Mouse (Mus musculus): Measurements from ENCODE around the gene L3hypdh. TPM values are rescaled to one million over a fixed set of nuclear protein-coding genes. Genes with fewer than 3 reads are reported as not detected.
"Not testable (repeated sequence)": the region's sequence is repeated elsewhere in the genome, so short reads cannot be mapped to it uniquely, and the experiment has no call there.

Gene L3hypdh
- total RNA-seq, 4 experiments from 2014 or later, result 2.2 to 4.5 (median 3.2) TPM

DNA sequence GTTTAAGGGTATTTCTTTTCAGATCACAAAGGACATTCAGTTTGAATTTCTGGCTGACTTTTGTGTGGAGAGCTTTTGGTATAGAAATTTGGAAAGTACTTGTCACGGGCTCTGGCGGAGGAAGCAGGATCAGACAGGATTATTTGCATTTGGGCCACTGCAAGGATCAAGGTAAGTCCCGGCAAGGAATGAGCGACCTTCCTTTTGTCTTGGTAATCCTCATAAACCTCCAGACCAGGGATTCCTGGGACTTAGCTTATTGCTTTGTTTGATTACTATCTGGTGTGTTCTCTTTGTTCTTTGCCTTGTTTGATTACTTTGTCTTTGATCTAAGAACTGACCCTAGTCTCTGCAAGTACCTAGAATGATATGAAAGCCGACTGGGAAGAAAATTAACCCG, 31.4 kb downstream of the L3hypdh start:
- no peak for DNase-seq (ENCODE audit: low spot score in 2 of 2)

DNA sequence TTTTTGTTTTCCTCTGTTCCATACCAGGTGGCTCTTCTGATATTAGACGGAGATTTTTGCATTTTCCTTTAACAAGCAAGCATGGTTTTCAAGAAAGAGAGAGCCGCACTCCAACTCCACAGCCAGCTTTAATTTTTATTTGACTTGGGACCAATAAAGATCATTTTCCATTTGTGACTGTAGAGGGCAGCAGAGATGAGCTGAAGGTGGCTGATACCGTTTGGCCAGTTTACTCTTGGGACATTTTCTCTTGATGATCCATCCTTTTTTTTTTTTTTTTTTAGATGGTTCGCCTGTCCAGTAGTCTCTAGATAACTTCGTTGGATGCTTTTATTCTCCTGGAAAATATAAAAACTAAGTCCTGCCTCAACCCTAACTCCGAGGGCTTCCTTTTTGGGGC, 31.9 kb downstream of the L3hypdh start:
- no peak for DNase-seq (ENCODE audit: low spot score in 2 of 2)

DNA sequence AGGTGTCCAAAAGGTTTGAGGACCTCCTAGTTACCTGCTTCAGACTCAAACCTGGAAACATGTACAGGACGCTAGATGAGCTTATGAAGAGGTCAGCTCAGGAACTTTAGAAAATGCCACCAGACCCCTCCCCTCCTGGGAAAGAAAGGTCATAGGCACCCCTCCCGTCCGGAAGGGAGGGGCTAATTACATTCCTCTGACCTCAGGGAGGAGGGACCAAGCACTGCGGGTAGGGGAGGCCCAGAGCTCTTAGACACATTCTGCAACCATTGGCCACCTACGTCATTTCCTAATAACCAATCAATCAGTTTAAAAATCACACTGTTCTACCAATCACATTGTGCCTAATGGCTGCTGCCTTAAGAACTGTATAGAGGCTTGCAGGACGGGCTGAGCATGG, 32.7 kb downstream of the L3hypdh start:
- no peak for DNase-seq (ENCODE audit: low spot score in 2 of 2)

DNA sequence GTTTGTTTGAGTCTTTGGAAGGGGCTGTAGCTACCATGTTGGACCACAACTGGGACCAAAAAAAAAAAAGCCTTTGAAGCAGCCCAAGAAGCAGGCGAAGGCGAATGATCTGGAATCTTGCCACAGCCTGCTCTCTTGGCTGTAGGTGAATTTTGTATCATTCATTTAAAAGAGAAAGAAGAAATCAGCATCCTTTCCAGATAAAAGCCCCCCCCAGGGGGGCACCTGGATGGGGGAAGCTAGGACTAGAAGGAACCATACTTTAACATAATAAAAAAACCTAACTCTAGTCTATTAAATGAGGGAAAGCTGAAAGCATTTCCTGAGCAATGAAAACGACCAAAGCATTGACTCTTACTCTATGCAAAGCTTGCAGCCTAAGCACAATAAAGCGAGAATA, 34.4 kb downstream of the L3hypdh start:
- no peak for DNase-seq (ENCODE audit: low spot score in 2 of 2)

DNA sequence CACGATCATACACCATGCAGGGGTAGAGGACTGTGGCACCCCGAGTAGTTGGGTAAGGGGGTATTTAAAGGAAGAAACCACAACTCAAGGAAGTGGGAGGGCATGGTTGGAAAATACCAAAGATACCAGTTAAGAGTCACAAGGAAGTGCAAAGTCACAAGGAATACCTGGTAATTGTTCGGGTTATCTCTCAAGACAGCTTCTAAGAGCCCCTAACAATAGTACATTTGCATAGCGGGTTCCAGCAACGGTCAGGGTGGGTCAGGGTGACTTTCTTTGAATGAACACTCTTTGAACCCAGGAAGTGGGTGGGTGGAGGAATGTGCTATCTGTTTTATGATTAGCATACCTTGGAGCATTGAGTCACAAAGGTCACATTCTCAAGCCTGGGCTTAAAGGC, 35.1 kb downstream of the L3hypdh start:
- not testable (repeated sequence) for DNase-seq (ENCODE audit: low spot score in 2 of 2)

DNA sequence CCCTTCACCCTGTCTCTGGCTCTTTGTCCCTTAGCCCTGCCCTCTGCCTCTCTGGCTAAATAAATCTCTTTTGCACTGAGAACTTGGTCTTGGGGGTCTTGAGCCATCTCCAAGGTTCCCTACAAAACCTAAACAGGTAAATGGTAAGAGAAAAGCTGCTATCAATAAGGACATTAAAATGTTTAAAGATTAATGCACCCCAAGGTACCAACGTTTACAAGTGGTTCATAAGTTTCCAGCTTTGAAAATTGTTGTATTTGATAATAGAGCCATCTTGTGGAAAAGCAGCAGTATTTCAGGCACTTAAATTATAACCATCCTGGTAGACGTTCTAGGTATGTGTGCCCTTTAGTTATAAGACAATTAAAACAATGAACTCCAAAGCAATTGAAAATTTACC, 37.7 kb downstream of the L3hypdh start:
- no peak for DNase-seq (ENCODE audit: low spot score in 2 of 2)

DNA sequence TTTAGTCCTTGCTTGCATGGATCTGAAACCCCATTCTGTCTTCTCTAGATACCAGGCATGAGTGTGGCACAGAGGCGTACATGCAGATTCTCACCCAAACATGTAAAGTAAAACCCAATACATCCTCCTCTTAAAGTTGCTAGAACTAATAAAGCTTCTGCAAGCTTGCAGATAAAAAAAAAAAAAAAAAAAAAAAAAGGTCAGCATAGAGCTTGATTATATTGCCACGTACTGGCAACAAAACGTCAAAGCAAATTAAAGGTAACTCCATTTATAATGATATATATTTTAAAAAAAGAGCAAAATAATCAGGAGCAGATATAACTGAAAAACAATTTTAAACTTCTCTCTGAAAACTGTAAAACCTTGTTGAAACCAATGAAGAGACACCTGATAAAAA, 44.0 kb downstream of the L3hypdh start:
- DNase-seq (ENCODE audit: low spot score in 2 of 2), result no peak

DNA sequence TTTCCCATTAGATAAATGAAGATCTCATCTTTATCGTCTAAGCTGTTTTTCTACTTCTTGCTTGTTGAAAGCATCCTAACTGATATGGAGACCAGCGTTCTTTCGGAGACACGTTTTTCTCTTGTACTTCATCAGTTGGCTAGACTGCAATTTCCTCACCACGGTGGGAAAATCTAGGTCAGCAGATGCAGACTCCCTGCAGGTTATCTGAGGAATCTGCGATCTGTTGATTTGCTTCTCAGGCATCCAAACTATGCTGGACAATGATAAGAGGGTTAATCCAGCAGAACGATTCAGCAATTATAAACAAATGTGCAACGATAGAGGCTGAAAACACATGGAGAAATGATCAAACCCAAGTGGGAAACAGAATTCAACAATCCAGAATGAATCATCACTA, 45.7 kb downstream of the L3hypdh start:
- DNase-seq (ENCODE audit: low spot score in 2 of 2), result no peak

DNA sequence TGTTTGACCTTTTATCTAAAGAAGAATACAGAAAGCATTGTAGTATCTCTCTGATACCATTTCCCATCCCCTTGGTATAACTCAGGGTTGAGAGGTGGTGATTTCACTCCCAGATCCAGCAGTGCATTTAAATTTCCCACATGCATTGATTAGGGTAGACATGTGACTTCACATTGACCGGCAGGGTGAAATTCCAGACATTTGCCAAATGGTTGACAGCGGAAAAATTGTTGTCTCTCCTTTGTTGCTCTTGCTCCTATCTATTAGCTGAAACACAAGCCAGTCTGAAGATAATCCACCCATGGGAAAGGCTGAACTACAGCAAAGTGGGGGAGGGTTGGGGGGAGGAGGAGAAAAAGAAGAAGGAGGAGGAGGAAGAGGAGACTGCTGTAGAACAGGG, 46.4 kb downstream of the L3hypdh start:
- no peak for DNase-seq (ENCODE audit: low spot score in 2 of 2)

DNA sequence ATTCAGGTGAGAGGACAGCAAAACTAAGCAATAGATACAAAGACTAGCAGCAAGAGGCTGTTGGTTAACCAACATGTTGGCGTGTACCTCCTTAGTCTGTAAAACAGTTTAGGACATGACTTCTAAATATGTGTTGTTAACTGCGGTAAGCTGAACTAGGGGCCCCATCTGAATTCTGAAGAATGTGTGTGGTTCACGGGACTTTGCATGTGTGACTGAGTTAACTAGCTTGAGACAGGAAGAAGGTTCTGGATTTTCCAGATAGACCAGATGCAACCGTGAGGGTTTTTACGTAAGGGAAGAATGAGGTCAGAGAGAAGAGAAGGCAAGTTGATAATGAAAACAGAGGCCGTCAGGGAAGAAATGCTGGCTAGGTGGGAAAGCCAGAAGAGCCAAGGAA, 48.2 kb downstream of the L3hypdh start:
- no peak for DNase-seq (ENCODE audit: low spot score in 2 of 2)

DNA sequence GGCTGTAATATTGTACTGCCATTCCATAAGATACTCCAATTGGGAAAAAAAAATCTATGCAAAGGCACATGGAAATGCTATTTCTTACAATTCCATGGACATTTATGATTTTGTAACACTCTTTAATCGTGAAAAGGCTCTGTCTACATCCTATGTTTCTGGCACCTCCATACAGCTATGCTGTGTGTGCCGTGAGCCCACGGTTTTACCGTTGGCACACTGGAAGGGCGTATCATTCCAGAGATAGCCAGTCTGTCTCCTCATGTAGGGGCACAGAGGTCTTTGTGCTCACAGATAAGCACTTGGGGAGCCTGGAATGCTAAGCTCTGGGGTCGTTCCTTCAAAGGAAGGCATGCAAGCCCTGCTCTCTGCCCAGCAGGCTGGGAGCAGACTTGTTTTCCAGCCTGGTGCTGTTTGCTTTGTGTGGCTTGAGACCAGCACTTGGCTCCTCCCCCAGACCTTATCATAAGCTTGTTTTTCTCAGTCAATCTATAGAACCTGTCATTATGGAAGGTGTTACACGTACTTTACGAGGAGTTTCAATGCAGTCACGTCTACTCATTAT, 49.1 kb downstream of the L3hypdh start:
- DNase-seq (ENCODE audit: low spot score in 2 of 2), result no peak

DNA sequence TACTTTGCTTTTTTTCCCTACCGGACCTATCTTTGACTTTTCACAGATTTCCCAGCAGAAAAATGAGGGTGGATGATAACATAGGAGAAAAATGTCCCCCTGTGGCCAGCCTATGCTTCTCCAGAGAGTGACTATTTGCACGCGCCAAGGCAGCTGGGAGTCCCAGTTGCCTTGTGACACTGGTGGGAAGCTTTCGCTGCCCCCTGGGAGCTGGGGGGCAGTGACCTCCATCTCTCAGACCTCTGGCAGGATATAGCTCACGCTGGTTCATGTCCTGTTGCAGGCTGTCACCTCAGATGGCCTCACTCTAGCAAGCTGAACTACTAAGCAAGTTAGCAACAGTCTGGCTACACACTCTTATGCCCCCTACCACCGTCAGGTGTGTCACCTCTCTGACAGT, 53.4 kb downstream of the L3hypdh start:
- DNase-seq (ENCODE audit: low spot score in 2 of 2), result no peak

DNA sequence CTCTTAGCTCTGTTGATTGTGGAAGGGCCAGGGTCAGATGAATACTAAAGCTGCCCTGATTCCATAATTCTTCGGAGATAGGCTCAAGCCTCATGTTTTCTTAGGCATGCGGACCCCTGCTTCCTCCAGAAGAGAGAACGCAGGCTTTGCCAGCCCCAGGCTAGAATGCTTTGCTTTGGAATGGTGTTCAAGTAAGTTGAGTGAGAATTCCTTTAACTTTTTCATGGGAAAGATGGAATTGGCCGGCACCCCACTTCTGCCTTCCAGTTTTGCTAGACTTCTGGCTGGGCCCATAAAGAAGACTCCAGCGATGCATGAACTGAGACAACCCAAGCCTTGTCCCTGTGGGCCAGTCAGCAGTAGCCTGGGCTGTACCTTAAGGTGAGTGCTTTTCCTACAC, 54.1 kb downstream of the L3hypdh start:
- no peak for DNase-seq (ENCODE audit: low spot score in 2 of 2)

DNA sequence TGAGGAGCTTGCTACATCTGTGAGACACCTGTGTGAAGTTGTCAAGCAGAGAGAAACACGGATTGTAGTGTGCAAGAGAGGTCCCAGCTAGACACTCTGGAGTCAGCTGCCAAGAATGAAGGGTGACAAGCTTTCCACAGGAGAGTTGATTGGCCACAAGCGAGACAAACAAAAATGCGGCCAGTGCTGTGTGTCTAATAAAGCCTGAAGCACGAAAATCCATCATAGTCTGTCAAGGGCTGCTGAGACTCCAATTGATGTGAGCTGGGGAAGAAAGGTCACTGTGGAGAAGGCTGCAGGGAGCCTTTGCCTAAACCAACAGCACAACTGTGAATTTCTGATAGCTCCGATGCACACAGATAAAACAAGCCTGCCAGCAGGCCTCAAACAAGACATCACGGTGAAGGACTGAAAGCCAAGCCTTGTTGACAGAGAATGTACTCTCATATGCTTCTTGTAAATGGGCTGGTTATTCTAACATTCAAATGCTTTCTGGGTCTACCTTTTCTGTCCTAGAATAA, 59.9 kb downstream of the L3hypdh start:
- no peak for DNase-seq (ENCODE audit: low spot score in 2 of 2)

DNA sequence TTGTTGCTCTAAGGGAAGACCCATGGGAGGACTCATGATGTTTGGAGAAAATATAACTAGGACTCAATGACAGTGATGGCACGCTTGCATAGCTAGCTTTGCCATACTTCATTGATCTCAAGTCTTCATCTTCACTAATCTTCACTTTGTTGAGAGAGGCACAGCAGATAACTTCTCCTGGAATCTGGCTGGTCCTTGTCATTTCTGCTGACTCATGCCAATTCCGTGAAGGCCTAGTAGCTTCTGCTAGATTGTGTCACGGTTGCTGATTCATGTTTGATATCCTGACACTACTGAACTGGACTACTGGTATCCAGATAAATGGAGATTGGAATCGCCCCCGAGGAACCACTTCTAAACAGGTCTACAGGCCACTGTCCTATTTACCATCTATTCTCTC, 61.7 kb downstream of the L3hypdh start:
- no peak for DNase-seq (ENCODE audit: low spot score in 2 of 2)

Small RNA genes within 50 kb of the gene (microRNA-seq; reads per million reads assigned to microRNA genes)
- 0 reads per million in 2 experiments for gene Gm24466

Other genes starting within 250 kb of the L3hypdh start
- gene Gpr135, start 14.3 kb downstream of the L3hypdh start, total RNA-seq (2022), result 10 to 100 TPM; 13.7 to 16.2 (median 14.6) TPM
- gene Jkamp, start 150 bp upstream of the L3hypdh start, total RNA-seq (2022), result 10 to 100 TPM; 47.1 to 57.3 (median 55.3) TPM
- not detected for gene Ccdc175, start 99.6 kb upstream of the L3hypdh start, total RNA-seq (2022)

Measured in left cerebral cortex, adult 8-10 months (tissue).